Mouse (Mus musculus): ENCODE data around the gene C330021F23Rik. TPM values are rescaled to one million over a fixed set of nuclear protein-coding genes. Genes with fewer than 3 reads are reported as not detected.

Gene C330021F23Rik
- polyA plus RNA-seq, 1 experiment from 2014 or later = 8.4 TPM

DNA sequence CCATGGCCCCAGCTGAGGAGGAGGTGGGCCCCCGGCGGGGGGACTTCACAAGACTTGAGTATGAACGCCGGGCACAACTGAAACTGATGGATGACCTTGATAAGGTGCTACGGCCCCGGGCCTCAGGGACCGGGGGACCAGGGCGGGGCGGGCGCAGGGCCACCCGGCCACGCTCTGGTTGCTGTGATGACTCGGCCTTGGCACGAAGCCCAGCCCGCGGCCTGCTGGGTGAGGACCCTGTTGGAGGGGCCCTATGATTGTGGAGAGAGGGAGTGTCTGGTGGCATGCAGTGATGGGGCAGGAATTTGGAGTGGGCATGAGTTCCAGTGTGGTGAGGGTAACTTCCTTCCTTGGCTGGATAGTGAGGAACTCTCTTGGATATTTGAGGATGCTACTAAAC lies 38.8 kb downstream of the C330021F23Rik start:
- no peak overlapping the region for H3K4me3 ChIP-seq (ENCODE audit: low read length)
- peak overlapping the region; percentile 57 for H3K27ac ChIP-seq (ENCODE audit: low read length)
- no peaks in the 10 kb centered on the region for H3K27me3 ChIP-seq (ENCODE audit: insufficient read depth, low read length)
- no peak overlapping the region for H3K9ac ChIP-seq (replicated peaks; ENCODE audit: low read length)
- H3K4me2 ChIP-seq (replicated peaks; ENCODE audit: low read depth, low read length) = no peak overlapping the region
- peaks cover 60% of the 10 kb centered on the region for H3K36me3 ChIP-seq (ENCODE audit: insufficient read depth, low read length)
- no peaks in the 10 kb centered on the region for H3K4me1 ChIP-seq (ENCODE audit: insufficient read depth, low read length)
- peak; percentile 52; the same call in 1 of the 2 replicates for ATAC-seq (ENCODE audit: low FRiP score, low TSS enrichment)
- H3K9me3 ChIP-seq (ENCODE audit: low read length) = no peaks in the 10 kb centered on the region
- 82% methylated on average over 16 of the region's 16 CpGs for WGBS

- no peak for ATAC-seq (ENCODE audit: low FRiP score, low TSS enrichment)
- no peaks in the 10 kb centered on the region for H3K4me1 ChIP-seq (ENCODE audit: insufficient read depth, low read length)
- no peaks in the 10 kb centered on the region for H3K9me3 ChIP-seq (ENCODE audit: low read length)
- H3K9ac ChIP-seq (replicated peaks; ENCODE audit: low read length) = no peak overlapping the region
- H3K27ac ChIP-seq (ENCODE audit: low read length) = no peak overlapping the region
- no peaks in the 10 kb centered on the region for H3K27me3 ChIP-seq (ENCODE audit: insufficient read depth, low read length)
- no peak overlapping the region for H3K4me2 ChIP-seq (replicated peaks; ENCODE audit: low read depth, low read length)
- H3K36me3 ChIP-seq (ENCODE audit: insufficient read depth, low read length) = peaks cover 63% of the 10 kb centered on the region
- 84% methylated on average over 7 of the region's 7 CpGs for WGBS
- H3K4me3 ChIP-seq (ENCODE audit: low read length) = no peak overlapping the region
Measured at GRCm38 (mm10) chr8:3607822-3608221, 40.0 kb downstream of the C330021F23Rik start.

DNA sequence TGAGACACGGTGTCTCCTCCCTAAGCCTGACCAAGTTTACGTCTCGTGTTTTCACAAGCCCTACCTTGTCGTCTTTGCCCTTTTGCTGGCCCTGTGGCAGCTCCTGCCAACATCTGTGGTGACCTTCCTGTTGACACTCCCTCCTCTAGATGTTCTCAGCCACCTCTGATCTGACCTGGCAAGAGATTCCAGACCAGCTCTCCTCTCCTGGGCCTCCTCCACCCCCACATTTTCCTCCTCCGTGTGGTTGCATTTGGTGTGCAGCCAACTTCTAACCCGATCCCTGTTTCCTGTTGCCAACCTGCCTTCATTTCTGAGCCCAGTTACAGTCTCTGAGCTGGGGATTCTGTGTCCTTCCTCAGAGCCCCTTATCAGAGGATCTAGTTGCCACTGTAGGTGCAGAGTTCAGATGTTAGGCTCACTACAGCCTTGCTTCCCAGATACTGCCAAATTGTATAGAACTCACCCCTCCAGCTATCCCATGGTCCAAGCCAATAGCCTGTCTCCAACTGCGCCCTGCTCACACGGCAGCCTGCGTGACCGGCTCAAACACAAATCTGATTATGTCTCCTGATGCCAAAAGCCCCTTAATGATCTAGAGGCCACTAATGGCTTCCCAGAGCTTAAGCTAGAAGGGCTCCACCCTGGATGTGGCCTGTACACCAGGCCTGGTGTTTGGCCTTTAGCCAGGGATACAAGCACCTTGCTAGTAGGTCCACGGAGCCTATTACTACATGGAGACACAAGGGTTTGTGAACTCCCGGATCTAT lies 41.4 kb downstream of the C330021F23Rik start:
- H3K9me3 ChIP-seq (ENCODE audit: low read length) = no peaks in the 10 kb centered on the region
- no peak overlapping the region for H3K9ac ChIP-seq (replicated peaks; ENCODE audit: low read length)
- H3K27me3 ChIP-seq (ENCODE audit: insufficient read depth, low read length) = no peaks in the 10 kb centered on the region
- peaks cover 63% of the 10 kb centered on the region for H3K36me3 ChIP-seq (ENCODE audit: insufficient read depth, low read length)
- H3K4me2 ChIP-seq (replicated peaks; ENCODE audit: low read depth, low read length) = no peak overlapping the region
- no peak for ATAC-seq (ENCODE audit: low FRiP score, low TSS enrichment)
- H3K4me3 ChIP-seq (ENCODE audit: low read length) = no peak overlapping the region
- peak overlapping the region; percentile 17 for H3K27ac ChIP-seq (ENCODE audit: low read length)
- 66% methylated on average over 12 of the region's 12 CpGs for WGBS
- H3K4me1 ChIP-seq (ENCODE audit: insufficient read depth, low read length) = no peaks in the 10 kb centered on the region

GRCm38 (mm10) chr8:3609816-3610150 lies 42.0 kb downstream of the C330021F23Rik start:
- H3K4me3 ChIP-seq (ENCODE audit: low read length) = no peak overlapping the region
- no peaks in the 10 kb centered on the region for H3K9me3 ChIP-seq (ENCODE audit: low read length)
- peak overlapping the region; percentile 17 for H3K27ac ChIP-seq (ENCODE audit: low read length)
- H3K9ac ChIP-seq (replicated peaks; ENCODE audit: low read length) = no peak overlapping the region
- no peak overlapping the region for H3K4me2 ChIP-seq (replicated peaks; ENCODE audit: low read depth, low read length)
- 79% methylated on average over 6 of the region's 6 CpGs for WGBS
- H3K4me1 ChIP-seq (ENCODE audit: insufficient read depth, low read length) = no peaks in the 10 kb centered on the region
- H3K27me3 ChIP-seq (ENCODE audit: insufficient read depth, low read length) = no peaks in the 10 kb centered on the region
- peaks cover 63% of the 10 kb centered on the region for H3K36me3 ChIP-seq (ENCODE audit: insufficient read depth, low read length)
- peak; percentile 46; the same call in 1 of the 2 replicates for ATAC-seq (ENCODE audit: low FRiP score, low TSS enrichment)

DNA sequence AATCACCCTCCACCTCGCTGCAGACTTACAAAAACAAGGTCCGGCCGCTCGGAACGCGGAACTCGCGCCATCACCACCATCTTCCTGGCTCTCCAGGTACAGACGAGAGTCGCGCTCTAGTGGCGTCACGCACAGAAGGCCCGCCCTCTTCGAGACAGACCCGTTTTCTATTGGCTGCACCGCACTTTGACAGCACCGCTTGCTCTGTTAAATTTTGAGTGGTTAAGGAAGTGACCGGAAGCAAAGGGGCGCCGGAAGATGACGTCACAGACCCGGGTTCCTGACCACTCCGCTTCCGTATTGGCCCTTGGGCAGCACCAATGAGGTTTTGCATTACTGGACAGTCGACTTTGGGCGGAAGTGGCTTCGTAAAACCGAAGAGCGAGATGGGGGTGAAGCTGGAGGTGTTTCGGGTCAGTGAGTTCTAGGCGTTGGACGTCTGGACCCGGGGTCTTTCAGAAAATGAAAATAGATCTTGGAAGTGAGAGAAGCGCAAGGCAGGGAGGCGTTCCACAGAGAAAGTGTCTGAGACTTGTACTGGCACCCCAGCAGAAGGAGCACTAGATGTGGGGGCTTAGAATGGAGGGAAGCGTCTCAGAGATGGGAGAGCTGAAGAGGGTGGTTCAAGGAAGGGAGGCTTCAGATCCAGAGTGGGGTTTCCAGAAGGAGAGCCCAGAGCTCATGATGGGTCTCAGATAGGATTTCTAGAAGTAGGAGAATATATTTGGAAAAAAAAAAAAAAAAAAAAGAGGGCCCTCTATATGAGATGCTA lies 53.6 kb downstream of the C330021F23Rik start, which contains the start of the genes Xab2 and Pet100:
Gene Xab2, minus strand, starts transcription at position 118 of the 772 bp plus-strand sequence.
Gene Pet100, plus strand, starts transcription at position 350 of the 772 bp plus-strand sequence.
- peaks cover 15% of the 10 kb centered on the region for H3K36me3 ChIP-seq (ENCODE audit: insufficient read depth, low read length)
- H3K27me3 ChIP-seq (ENCODE audit: insufficient read depth, low read length) = no peaks in the 10 kb centered on the region
- WGBS = under 1% methylated on average over 37 of the region's 37 CpGs

DNA sequence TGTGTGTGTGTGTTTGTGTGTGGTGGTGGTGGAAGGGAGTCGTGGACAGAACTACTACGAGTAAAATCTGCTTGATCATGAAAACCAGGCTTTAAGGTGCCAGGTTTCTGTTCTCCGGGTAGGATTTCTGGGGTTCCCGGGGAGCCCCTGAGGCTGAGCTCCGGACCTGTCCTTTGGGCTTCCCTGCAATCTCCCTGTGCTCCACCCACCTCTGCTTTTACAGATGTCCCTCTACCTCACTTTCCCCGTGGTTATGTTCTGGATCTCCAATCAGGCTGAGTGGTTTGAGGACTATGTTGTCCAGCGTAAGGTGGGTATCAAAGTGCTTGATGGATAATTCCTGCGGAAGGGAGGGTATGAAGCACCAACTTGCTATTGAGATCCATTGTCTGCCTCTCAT lies 54.3 kb downstream of the C330021F23Rik start:
- Histone ChIP-seq H3K9ac (replicated peaks; ENCODE audit: low read length) (peak overlapping the region; percentile 87; the same call in 1 of the 2 replicates), H3K4me3 (ENCODE audit: low read length) (peak overlapping the region; percentile 79)
- WGBS = 70% methylated on average over 8 of the region's 8 CpGs

More for the DNA sequence above, 53.6 kb downstream of the C330021F23Rik start, which contains the start of the genes Xab2 and Pet100:
- peak; percentile 98 for ATAC-seq (ENCODE audit: low FRiP score, low TSS enrichment)
- peak within 1 kb of the TSS; percentile 81 for H3K4me2 ChIP-seq (replicated peaks; ENCODE audit: low read depth, low read length)
- H3K4me3 ChIP-seq (ENCODE audit: low read length) = peak within 1 kb of the TSS; percentile 79
- no peak within 1 kb of the TSS for H3K27ac ChIP-seq (ENCODE audit: low read length)
- H3K9me3 ChIP-seq (ENCODE audit: low read length) = no peaks in the 10 kb centered on the region
- H3K9ac ChIP-seq (replicated peaks; ENCODE audit: low read length) = peak within 1 kb of the TSS; percentile 88
- peaks cover 13% of the 10 kb centered on the region for H3K4me1 ChIP-seq (ENCODE audit: insufficient read depth, low read length)

DNA sequence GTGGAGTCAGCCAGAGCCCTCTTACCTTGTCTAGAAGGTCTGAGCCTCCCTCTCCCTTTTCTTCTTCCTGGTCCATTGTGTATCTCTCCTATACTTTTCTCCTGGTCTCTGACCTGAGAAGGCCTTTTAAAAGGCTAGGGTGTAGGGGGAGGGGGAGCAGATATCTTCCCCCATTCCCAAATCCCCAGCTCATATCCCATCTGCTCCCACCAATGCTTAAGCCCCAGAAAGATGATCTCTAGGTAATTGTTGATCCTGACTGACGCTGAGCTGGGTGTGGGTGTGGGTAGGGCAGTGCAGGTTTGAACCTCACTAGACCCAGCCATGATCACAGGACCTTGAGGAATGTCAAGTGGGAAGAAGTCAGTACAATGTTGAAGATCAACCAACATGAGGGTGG lies 57.7 kb downstream of the C330021F23Rik start, which contains the start of gene Pcp2:
Gene Pcp2, minus strand, starts transcription at position 101 of the 400 bp plus-strand sequence.
- Histone ChIP-seq H3K36me3 (ENCODE audit: insufficient read depth, low read length) (no peaks in the 10 kb centered on the region), H3K4me3 (ENCODE audit: low read length) (no peak within 1 kb of the TSS), H3K27me3 (ENCODE audit: insufficient read depth, low read length) (0 out of 2 replicates have a peak, but pooled peaks cover 10% of the 10 kb centered on the region), H3K9me3 (ENCODE audit: low read length) (no peaks in the 10 kb centered on the region), H3K27ac (ENCODE audit: low read length) (no peak within 1 kb of the TSS), H3K9ac (replicated peaks; ENCODE audit: low read length) (no peak within 1 kb of the TSS), H3K4me2 (replicated peaks; ENCODE audit: low read depth, low read length) (no peak within 1 kb of the TSS), H3K4me1 (ENCODE audit: insufficient read depth, low read length) (peaks cover 6% of the 10 kb centered on the region)
- 47% methylated on average over 1 of the region's 1 CpGs for WGBS
- no peak for ATAC-seq (ENCODE audit: low FRiP score, low TSS enrichment)

More for the DNA sequence above, 54.3 kb downstream of the C330021F23Rik start:
- Histone ChIP-seq H3K4me2 (replicated peaks; ENCODE audit: low read depth, low read length) (peak overlapping the region; percentile 81), H3K9me3 (ENCODE audit: low read length) (no peaks in the 10 kb centered on the region), H3K27ac (ENCODE audit: low read length) (no peak overlapping the region), H3K36me3 (ENCODE audit: insufficient read depth, low read length) (peaks cover 8% of the 10 kb centered on the region), H3K4me1 (ENCODE audit: insufficient read depth, low read length) (peaks cover 13% of the 10 kb centered on the region), H3K27me3 (ENCODE audit: insufficient read depth, low read length) (no peaks in the 10 kb centered on the region)
- no peak for ATAC-seq (ENCODE audit: low FRiP score, low TSS enrichment)

DNA sequence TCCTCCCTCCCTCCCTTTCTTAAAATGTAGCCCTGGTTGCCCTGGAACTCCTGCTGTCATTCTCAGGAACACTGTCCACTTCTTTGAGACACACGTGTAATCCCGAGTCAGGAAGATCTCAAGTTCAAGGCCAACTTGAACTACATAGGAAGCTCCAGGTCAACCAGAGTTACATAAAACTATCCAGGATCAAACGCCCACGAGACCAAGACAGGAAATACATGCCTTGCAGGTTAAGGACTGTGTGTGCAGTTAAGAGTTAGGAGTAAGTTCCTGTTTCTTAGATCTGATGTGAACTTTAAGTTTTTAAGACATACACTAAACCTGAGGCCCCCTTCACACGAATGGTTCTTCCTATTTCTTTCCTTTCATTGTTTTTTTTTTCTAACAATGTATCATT lies 59.2 kb downstream of the C330021F23Rik start:
- Histone ChIP-seq H3K4me1 (ENCODE audit: insufficient read depth, low read length) (peaks cover 8% of the 10 kb centered on the region), H3K4me2 (replicated peaks; ENCODE audit: low read depth, low read length) (no peak overlapping the region), H3K4me3 (ENCODE audit: low read length) (no peak overlapping the region), H3K36me3 (ENCODE audit: insufficient read depth, low read length) (no peaks in the 10 kb centered on the region), H3K27ac (ENCODE audit: low read length) (no peak overlapping the region), H3K9me3 (ENCODE audit: low read length) (no peaks in the 10 kb centered on the region), H3K9ac (replicated peaks; ENCODE audit: low read length) (no peak overlapping the region), H3K27me3 (ENCODE audit: insufficient read depth, low read length) (0 out of 2 replicates have a peak, but pooled peaks cover 10% of the 10 kb centered on the region)
- 53% methylated on average over 5 of the region's 5 CpGs for WGBS
- no peak for ATAC-seq (ENCODE audit: low FRiP score, low TSS enrichment)

DNA sequence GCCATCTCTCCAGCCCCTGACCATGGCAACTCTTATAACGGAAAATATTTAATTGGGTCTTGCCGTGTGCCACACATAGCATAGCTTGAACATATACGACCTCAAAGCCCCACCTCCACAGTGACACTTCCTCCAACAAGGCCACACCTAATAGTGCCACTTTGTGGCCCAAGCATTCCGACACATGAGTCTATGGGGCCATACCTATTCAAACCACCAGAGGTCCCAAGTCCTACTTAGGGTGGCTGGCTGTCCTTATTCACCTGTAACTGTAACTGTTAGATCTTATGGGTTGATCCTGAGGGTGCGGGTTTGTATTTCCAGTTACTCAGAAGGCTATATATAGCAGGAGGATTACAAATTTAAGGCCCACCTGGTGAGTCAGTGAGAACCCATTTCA lies 60.2 kb downstream of the C330021F23Rik start:
- H3K4me1 ChIP-seq (ENCODE audit: insufficient read depth, low read length) = peaks cover 7% of the 10 kb centered on the region; the same call in 1 of the 2 replicates
- 0 out of 2 replicates have a peak, but pooled peaks cover 10% of the 10 kb centered on the region for H3K27me3 ChIP-seq (ENCODE audit: insufficient read depth, low read length)
- H3K4me2 ChIP-seq (replicated peaks; ENCODE audit: low read depth, low read length) = no peak overlapping the region
- H3K4me3 ChIP-seq (ENCODE audit: low read length) = no peak overlapping the region
- H3K9me3 ChIP-seq (ENCODE audit: low read length) = no peaks in the 10 kb centered on the region
- no peak overlapping the region for H3K27ac ChIP-seq (ENCODE audit: low read length)
- no peaks in the 10 kb centered on the region for H3K36me3 ChIP-seq (ENCODE audit: insufficient read depth, low read length)
- no peak for ATAC-seq (ENCODE audit: low FRiP score, low TSS enrichment)
- no peak overlapping the region for H3K9ac ChIP-seq (replicated peaks; ENCODE audit: low read length)
- WGBS = 27% methylated on average over 5 of the region's 5 CpGs
